10 mouse cellular contexts compared by ENCODE assay signal in genomic region chr13:17855492-17856138, GRCm38 (mm10). TPM values are rescaled to one million over a fixed set of nuclear protein-coding genes. Genes with fewer than 3 reads are reported as not detected.
A peak's percentile ranks its signal among the peaks of the same experiment; 100 is the strongest.
DNase-seq lines count a peak whose midpoint lies in the region; ATAC-seq lines count a peak whose summit lies in the region.
"Had no signal": no experiment of that assay in that cellular context is flagged by ENCODE, and none has a peak within 500 bp of the region (broad histone marks: within the 10 kb centered on the region; RNA-seq: fewer than 3 reads in every experiment).

No protein-coding gene starts in this region.

- peak; percentile 75 for DNase-seq in heart, adult 11 months
- DNase-seq in heart, adult 8-10 months (ENCODE audit: low spot score): no peak
- peak; percentile 45 for DNase-seq in embryo, embryonic 10.5 days (ENCODE audit: low spot score)
- peak; percentile 60 for DNase-seq in intestine, embryonic 14.5 days (ENCODE audit: low spot score)
- peak; percentile 46 for DNase-seq in neural tube, embryonic 11.5 days (ENCODE audit: low spot score)
- DNase-seq in left cerebral cortex, postnatal 10 days (ENCODE audit: extremely low spot score in 1 of 2, low spot score in 2 of 2): no peak
- DNase-seq in left cerebral cortex, adult 8-10 months (ENCODE audit: low spot score in 2 of 2): no peak
- DNase-seq: kidney, adult 11 months had no signal

- no peaks in the 10 kb centered on the region; the same call in 1 of the 2 replicates for H3K4me1 ChIP-seq in intestine, embryonic 14.5 days (replicated peaks; ENCODE audit: control insufficient read depth, insufficient read depth, low read length)
- no peaks in the 10 kb centered on the region for H3K4me1 ChIP-seq in neural tube, embryonic 11.5 days (ENCODE audit: control insufficient read depth, insufficient read depth, low read length)

- 0 out of 2 replicates have a peak, but pooled peaks cover 2% of the 10 kb centered on the region for H3K9me3 ChIP-seq in intestine, embryonic 14.5 days (ENCODE audit: control insufficient read depth, low read length)
- no peaks in the 10 kb centered on the region for H3K9me3 ChIP-seq in neural tube, embryonic 11.5 days (ENCODE audit: control insufficient read depth, low read length)

- no peak overlapping the region for H3K4me3 ChIP-seq in intestine, embryonic 14.5 days (ENCODE audit: low read depth, low read length)
- no peak overlapping the region for H3K4me3 ChIP-seq in neural tube, embryonic 11.5 days (ENCODE audit: low read depth, low read length)
- H3K4me3 ChIP-seq: myocyte had no signal

- peak overlapping the region; percentile 32 for H3K4me2 ChIP-seq in intestine, embryonic 14.5 days (ENCODE audit: low read length)
- H3K4me2 ChIP-seq in neural tube, embryonic 11.5 days (ENCODE audit: low read depth): no peak overlapping the region

- no peak overlapping the region for H3K9ac ChIP-seq in intestine, embryonic 14.5 days (ENCODE audit: low read length)
- H3K9ac ChIP-seq in neural tube, embryonic 11.5 days (ENCODE audit: low read length): no peak overlapping the region

- intact Hi-C loops in left cerebral cortex, postnatal 10 days (cut with DNase I): no loop called here

- 6% methylated on average over 13 of the region's 13 CpGs for WGBS in intestine, embryonic 14.5 days
- 15% methylated on average over 13 of the region's 13 CpGs for WGBS in neural tube, embryonic 11.5 days

- no peaks in the 10 kb centered on the region for H3K27me3 ChIP-seq in intestine, embryonic 14.5 days (replicated peaks; ENCODE audit: control insufficient read depth, insufficient read depth, low read length)
- H3K27me3 ChIP-seq in neural tube, embryonic 11.5 days (ENCODE audit: control insufficient read depth, insufficient read depth, low read length): no peaks in the 10 kb centered on the region

- no peak overlapping the region for H3K27ac ChIP-seq in intestine, embryonic 14.5 days (ENCODE audit: low read depth)
- no peak overlapping the region for H3K27ac ChIP-seq in neural tube, embryonic 11.5 days (ENCODE audit: low read depth, low read length)

- peak; percentile 68; the same call in 1 of the 2 replicates for ATAC-seq in intestine, embryonic 14.5 days (replicated peaks; ENCODE audit: low FRiP score, low TSS enrichment, low read depth)
- no peak for ATAC-seq in neural tube, embryonic 11.5 days (ENCODE audit: insufficient read depth, low FRiP score, low TSS enrichment)
- ATAC-seq in cerebellum, adult (ENCODE audit: insufficient number of reproducible peaks, low FRiP score, low TSS enrichment): no peak

- H3K36me3 ChIP-seq in intestine, embryonic 14.5 days (ENCODE audit: control insufficient read depth, insufficient read depth, low read length): no peaks in the 10 kb centered on the region
- no peaks in the 10 kb centered on the region for H3K36me3 ChIP-seq in neural tube, embryonic 11.5 days (ENCODE audit: control insufficient read depth, insufficient read depth, low read length)

RNA-seq across cellular contexts. Expression of gene Cdk13, which starts 50.7 kb away (rescaled TPM):
- 10 to 100 TPM; 23.0 to 24.9 (median 24.0) TPM for total RNA-seq in heart, adult 8-10 months (2022)
- 19.6 and 20.9 TPM in 2 replicates for polyA plus RNA-seq in intestine, embryonic 14.5 days (2014; fragmentation: Nextera tagmentation; extraction: Ambion mirVana)
- polyA plus RNA-seq in neural tube, embryonic 11.5 days (2014; fragmentation: Nextera tagmentation; extraction: Ambion mirVana): 18.8 and 20.9 TPM in 2 replicates
- total RNA-seq in left cerebral cortex, postnatal 10 days (2021): 10 to 100 TPM; 51.2 to 56.1 TPM
- total RNA-seq in left cerebral cortex, adult 8-10 months (2022): 10 to 100 TPM; 54.0 to 59.9 (median 55.3) TPM

Comparison
In these comparisons a context has a peak if more than half of its experiments do, and no peak if none do; other contexts are left out.
1. DNase-seq: peak in heart, adult 11 months (single experiment), embryo, embryonic 10.5 days (single experiment), intestine, embryonic 14.5 days (single experiment) and neural tube, embryonic 11.5 days (single experiment); none in heart, adult 8-10 months (single experiment), left cerebral cortex, postnatal 10 days (0 of 2) and left cerebral cortex, adult 8-10 months (0 of 2).